Mouse (Mus musculus) lung, adult 2 months (tissue): ENCODE measurements around the gene Syt13.

ENCODE experiments used
- CTCF ChIP-seq: fragments of 200-500 bp; IDR thresholded peaks from 2 replicates; pipeline ENCODE4 v1.5.1; 2011; ENCODE audit warnings: mild to moderate bottlenecking, low read length, control low read depth; ENCODE audit not compliant: insufficient read depth
- POLR2A ChIP-seq: fragments of 200-500 bp; IDR thresholded peaks from 2 replicates; pipeline ENCODE4 v1.6.1; 2011; ENCODE audit warnings: low read depth, mild to moderate bottlenecking, control low read depth, low read length, borderline replicate concordance; ENCODE audit errors: extremely low read depth

- TF ChIP-seq POLR2A, result no peak
- TF ChIP-seq CTCF, result peak; percentile 34; the same call in 1 of the 2 replicates
Observed at GRCm38 (mm10) chr2:92904307-92904859, 10.5 kb upstream of the Syt13 start.
